Mouse (Mus musculus) frontal cortex, postnatal 14 days (tissue): ENCODE results near the gene Slc25a19.
"Not testable (repeated sequence)": the region's sequence is repeated elsewhere in the genome, so short reads cannot be mapped to it uniquely, and the experiment has no call there.

Experiments used
- DNase-seq, 2 experiments: peaks; one replicate each; pipeline ENCODE4 v3.0.0; 2022; ENCODE audit warnings: low spot score in 2 of 2

Gene Slc25a19

DNA sequence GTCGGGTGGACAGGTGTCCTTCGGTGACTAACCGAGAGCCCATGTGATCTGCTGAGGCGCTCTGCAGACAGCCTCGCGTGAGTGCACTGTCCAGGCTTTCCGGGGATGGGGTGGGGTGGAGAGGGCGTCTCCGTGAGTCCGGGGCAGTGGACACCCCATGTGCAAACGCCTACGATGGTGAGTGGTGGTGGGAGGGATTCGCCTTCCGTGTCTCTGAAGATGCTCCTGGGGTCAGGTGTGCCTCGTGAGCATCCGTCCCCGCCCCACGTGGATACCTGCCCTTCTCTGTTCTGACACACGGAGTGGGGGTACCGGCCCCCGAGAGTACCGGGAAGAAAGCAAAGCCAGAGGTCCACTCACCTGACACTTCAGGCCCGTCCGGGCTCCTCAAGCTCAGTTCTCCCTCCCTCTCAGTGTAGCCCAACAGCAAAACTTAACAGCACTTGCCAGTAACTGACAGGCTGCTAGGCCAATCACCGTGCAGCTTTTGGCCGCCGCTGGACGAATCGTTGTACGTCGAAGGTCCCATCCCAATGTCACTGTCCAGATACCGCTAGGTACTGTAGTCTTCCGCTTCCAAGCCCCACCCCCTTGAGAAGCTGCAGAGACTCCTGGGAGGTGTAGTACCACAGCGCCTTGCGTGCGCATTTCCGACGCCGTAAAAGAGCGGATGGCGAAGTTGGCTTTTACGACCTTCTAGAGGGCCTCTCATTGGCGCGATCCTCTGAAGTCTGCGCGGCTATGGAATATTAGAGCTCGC is at the start of gene Slc25a19:
Gene Slc25a19 (minus strand): TSS at position 591 of the 760 bp plus-strand sequence.
- peak; percentile 99 for DNase-seq

DNA sequence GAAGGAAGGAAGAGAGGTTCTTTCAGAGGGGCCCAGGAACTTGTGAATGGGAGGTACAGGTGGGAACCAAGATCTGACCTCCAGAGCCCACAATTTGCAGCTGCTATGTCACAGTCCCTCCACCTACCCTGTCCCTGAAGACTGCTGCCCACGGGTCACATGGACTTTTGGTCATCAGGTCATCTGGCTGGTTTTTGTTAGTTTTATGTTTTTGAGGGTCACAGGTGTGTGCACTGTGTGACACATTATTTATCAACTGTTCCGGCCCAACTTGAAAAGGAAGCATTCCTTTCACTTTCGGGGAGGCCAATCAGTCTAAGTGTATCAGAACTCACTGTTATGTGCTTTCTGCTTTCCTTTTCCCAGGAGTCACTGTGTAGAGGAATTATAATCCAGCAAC is 49.4 kb upstream of the Slc25a19 start:
- DNase-seq: no peak

DNA sequence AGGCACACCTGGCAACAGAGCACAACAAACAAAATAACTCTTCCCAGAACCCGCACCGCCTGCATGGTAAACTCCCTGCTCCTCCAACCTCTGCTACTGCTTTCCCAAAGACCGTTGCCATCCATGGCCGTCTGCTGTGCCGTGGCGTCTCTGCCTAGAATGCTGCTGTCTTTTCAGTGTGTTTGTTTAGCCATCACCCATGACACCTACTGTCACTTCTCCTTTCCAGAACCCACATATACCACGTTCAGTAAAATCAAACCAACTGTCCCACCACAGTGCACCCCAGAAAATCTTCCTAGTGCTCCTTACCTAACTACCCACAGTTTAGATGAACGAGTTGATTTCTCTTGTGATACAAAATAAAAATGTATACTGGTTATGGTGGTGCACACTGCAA is 48.6 kb upstream of the Slc25a19 start:
- DNase-seq: no peak

DNA sequence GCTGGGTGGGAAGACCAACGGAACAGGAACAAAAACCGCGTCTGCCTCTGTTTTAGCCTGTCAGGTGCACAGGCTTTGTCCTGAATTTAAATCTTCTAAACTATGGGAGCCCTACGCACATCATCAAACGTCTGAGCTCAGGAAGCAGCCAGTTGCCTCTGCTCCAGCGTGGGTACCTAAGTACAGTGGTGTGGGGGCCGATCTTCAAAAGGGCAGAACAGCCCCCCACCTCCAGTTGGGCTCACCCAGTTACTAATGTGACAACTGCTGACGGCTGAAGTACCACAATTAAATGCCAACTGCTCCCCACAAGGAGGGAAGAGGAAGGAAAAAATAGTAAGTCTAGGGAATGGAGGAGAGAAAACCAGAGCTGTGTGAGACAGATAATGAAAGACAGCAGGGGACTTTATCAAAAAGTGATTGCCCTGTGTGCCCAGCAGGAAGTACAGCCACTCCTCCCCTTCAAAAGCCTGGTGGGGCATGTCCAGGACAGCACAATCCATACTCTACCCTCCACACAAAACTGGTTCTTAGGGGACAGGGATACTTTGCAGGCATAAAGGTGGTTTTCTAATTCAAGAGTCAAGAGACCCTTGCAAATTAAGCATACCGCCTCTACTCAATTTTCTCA is 46.3 kb upstream of the Slc25a19 start:
- DNase-seq: peak in 1 of 2 experiments; percentile 23

DNA sequence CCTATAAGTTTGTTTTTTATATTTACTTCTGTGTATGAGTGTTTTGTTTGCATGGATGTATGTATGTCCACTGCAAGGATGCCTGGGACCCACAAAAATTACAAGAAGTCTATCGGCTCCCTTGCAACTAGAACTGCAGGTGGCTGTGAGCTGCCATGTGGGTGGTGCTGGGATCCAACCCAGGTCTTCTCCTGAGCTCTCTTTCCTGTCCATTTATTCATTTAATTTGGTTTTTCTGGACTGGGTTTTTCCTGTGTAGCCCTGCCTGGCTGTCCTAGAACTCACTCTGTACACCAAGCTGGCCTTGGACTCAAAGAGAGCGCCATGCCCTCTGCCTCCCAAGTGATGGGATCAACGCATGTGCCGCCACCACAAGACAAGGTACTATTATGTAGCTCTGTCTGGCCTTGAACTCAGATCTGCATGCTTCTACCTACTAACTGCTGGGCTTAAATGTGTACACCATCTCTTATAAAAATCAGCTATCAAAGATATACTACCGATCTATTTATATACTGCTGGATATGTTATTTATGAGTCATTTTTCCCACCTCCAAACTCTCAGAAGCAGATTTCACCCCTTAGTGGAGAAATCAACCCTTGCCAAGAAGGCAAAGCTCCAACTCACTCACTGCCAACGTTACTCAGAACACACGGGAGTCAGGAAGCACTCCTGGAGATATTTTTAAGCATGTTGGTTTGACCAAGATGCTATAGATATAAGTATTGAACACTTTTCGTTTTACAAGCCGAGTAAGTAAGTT is 45.6 kb upstream of the Slc25a19 start:
- DNase-seq: no peak

DNA sequence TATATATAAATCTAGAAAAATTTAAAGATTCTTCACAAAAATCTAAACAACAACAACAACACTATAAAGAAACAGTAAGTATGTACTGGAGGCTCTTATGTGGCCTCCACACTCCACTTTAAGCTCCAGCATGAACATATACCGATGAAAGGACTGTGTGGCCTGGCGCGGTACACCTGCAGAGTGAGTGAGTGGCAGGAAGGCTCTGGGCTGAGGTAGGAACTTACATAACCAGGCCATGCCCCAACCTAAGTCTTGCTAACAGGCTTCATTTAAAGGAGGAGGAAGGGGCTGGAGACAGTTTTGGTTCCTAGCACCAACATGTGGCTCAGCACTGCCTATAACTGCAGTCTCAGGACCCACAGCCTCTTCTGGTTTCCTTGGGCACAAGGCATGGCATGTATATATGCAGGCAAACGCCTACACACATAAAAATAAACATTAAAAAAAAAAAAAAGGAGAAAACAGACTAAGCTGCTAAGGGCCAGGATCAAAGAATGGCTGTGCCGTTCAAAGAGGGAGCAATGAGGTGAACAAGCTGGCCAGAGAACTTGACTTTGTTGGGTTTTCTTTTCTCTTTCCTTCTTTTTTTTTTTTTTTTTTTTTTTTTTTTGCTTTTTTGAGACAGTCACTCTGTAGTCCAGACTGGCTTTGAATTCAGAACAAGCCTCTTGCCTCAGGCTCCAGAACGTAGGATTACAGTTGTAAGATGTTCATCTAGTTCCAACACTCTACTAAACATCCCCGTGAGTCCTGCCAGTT is 44.3 kb upstream of the Slc25a19 start:
- no peak for DNase-seq

DNA sequence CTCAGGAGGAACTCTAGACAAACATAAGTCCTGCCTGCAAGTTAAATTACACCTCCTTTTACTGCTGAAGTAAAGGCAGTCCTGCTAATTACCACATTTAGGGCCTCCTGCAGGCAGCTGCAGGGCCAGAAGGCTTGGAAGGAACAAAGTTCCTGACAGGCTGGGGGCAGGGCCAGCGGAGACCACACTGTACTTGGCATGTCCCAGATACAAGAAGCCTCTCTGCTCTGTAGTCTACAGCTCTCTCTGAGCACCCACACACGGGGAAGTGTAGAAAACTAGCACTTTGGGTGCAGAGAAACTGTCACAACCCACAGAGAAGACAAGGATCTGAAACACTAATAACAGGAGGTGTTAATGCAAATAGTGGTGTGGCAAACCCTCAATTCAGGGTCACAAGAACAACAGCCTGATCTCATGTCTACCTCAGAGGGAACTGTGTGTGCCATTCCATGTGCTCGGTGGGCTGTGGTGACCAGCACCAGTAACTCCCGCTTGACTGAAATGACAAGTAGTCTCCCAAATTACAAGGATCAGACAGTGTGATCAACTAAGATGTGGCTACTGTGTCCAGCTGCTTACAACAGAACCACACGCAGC is 42.5 kb upstream of the Slc25a19 start:
- DNase-seq: peak in 1 of 2 experiments; percentile 33

DNA sequence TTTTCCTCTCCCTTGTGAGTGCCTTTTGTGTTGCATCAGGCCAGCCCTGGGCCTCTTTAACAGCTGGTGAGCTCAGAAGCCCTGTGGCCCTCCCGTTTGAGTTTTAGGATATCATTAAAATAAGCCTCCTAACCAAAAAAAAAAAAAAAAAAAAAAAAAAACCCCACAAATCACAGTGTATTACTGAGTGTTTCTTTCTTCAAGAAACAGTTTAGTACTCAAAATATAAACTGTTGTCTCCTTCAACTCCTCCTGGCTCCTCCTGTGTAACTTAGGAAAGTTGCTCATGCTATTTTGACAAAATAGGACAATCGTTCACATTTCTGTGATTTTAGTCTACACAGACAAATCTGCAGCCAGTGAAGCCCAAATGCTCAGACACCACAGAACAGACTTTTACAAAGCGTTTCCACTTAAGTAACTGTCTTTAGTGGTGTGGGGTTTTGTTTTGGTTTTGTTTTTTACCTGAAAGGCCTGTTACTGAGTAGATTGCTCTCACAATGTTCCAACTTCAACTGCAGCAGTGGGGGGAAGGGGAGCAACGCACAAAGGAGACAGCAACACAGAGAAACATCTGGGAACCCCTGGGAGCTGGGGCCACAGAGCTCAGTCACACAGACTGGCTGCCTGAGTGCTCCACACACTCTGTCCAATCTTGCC is 35.7 kb upstream of the Slc25a19 start:
- DNase-seq: no peak

DNA sequence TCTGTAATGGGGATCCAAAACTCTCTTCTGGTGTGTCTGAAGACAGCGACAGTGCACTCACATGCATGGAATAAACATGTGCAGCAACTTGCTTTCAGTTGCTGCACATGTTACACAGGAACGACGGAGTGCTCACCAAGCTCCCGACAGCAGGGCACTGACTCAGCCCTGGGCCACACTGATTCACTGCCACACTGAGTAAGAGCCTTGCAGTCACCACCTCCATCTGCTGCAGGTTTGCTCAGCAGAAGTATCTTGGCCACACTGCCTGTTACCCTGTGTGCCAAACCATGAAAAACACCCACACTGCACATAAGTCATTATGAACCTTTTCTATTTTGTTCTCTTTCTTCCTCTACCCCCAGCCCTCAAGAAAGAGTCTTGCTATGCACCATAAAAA is 32.3 kb upstream of the Slc25a19 start:
- no peak for DNase-seq

DNA sequence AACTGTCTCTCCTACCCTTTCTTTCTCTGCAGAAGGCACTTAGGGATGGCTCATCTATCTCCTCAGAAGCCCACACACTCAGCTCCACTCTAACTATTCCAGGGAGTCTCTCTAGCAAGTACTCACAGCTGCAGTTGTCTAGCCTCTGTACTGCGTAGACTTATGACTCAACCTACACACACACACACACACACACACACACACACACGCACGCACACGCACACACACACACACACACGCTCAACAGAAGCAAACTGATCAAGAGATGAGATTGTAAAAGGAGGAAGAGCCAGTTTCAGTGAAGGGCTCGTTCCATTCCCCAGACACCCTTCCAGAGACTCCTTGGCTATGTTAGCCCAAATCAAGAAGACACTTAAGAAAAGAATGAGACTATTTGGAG is 30.4 kb upstream of the Slc25a19 start:
- DNase-seq: no peak

DNA sequence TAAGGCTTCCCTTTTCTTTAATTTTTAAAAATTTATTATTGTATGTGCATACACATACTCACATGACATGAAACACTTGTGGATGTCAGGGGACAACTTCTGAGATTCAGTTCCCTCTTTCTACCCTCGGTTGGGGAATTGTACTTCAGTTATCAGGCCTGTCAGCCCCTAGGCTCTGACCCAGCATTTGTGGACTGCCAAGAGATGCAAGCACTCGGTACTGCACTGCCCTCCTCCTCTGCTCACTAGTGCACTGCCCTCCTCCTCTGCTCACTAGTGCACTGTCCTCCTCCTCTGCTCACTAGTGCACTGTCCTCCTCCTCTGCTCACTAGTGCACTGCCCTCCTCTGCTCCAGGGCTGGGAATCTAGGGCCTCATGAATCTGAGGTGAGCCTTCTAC is 26.0 kb upstream of the Slc25a19 start:
- no peak for DNase-seq

DNA sequence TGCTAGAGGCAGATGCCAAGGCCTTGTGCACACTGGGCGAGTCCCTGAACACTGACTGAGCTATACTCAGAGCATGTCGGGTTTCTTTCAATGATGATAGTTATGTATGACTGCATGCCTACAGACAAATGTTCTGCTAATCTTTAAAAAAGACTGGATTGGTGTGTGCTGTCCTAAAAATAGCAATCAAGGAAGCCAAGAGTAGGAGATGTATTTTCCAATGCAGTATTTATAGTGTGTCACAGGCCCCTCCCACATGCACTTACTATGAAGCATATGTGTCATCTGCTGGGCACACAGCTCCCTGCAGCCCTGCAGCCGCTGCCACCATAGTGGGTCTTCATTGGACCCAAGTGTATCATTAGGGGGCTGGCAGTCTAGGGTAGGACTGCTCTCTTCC is 25.1 kb upstream of the Slc25a19 start:
- no peak for DNase-seq

DNA sequence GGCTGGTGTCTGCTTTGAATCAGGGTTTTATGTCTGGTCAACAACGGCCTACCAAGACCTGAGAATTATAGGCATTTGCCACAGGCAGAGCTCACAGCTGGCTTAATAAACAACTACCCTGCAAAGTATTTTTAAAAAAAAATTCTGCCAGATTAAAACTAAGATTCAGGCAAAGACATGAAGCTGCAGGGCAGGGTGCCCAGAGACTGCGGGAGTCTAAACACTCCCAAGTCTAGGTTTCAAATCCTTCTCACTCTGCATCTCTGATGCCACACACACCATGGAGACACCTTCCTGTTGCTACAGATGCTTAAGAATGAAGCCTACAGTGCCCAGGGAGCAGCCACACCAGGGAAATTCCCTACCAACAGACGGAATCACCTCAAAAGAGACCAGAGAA is 23.6 kb upstream of the Slc25a19 start:
- no peak for DNase-seq

DNA sequence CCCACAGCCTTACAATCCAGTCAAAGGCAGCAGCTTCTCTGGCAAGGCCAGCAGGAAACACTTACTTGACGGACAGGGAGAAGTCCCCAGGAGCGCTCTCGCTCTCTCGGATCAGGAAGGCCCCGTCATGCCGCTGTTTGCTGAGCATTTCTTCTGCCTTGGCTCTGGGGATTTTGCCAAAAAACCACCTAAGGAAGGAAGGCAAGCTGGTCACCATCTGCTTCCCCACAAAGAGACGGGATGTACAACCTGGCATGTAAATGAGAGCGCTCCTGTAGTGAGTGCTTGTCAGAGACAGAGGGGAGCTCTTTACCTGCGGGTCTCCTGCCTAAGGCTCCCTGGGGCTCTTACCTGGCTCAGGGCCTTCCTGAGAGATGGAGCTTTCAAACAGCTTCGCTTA is 21.6 kb upstream of the Slc25a19 start:
- DNase-seq: no peak

DNA sequence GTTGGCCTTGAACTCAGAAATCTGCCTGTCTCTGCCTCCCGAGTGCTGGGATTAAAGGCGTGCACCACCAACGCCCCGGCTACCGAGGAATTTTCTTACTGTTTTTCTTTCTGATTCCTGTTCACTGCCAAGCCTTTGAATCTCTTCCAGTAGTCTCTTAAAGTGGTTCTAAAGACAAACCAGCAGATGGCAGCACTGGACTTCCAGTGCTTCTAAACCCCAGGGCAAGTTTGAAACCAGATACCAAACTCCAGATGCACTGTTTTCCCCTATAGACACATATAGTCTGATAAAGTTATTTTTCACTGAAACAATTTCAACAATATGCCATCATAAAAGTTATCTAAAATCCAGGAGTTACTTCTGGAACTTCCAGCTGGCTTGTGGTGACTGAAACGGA is 19.4 kb upstream of the Slc25a19 start:
- DNase-seq: no peak

DNA sequence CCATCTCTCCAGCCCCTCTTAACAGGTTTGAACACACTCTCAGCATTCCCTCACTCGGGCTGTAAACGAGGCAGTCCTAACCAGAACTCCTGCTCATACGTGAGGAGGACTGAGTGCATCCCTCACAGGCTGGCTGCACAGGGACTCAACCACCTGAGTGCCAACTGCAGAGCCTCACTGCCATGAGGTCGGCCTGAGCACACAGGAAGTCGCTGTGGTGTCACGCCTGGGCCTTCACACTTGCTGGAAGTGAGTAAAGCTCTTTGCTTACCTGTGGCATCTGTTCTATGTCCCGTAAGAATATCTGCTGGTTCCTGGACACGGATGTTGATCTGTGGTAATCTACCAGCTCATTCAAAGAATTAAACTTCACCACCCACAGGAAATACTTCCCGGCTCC is 18.3 kb upstream of the Slc25a19 start:
- no peak for DNase-seq

DNA sequence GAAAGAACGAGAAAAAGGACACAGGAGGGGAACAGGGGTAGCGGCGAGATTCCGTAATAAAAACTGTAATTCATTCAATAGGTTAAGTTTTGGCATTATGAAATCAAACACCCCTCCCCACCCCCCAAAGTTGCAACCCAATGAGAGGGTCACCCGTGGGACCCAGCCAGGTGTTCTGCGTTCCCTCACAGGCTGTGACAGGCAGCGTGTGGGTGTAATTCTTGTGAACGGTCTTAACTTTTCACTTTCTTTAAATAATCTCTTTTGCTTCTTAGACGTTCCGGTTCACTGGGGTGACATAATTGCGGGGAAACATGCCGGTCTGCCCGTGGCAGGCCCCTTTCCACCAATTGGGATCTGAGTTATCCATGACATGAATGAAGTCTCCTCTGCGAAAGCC is 17.4 kb upstream of the Slc25a19 start:
- not testable (repeated sequence) for DNase-seq

DNA sequence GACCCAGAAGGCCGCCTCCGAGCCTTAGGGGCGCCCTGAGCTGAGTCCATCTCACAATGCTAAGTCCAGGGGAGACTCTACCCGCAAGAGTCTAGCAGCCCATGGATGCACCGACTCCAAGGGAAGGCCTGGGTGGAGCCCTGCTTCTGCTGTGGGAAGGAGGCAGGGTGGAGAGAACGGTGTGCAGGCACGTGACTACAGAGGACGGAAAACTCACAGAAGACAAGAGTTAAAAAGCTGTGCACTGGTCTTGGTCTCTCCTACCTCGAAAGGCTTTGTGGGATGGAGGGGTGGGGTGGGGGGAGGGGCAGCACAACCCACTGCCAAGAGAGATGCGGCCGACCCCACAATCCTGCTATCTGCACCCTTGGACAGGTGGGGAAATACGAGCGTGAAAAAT is 16.2 kb upstream of the Slc25a19 start:
- no peak for DNase-seq

DNA sequence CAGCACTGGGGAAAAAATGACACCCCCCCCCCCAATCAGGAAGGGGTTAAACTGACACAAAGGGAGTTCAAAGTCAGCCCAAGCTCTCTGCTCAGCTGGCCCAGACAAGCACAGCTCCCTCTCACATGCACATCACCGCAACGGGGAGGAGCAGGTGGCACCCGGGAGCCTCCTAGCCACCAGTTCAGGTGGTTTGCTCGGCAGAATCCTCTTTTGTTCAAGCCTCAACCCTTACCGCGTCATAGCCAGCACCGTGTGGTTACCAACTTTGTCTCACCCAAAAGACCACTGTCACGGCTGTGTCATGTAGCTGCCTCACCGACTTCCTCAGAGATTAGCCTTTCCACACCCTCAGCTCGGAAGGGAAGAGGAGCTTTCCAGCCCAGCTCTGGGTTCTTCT is 15.2 kb upstream of the Slc25a19 start:
- DNase-seq: no peak

DNA sequence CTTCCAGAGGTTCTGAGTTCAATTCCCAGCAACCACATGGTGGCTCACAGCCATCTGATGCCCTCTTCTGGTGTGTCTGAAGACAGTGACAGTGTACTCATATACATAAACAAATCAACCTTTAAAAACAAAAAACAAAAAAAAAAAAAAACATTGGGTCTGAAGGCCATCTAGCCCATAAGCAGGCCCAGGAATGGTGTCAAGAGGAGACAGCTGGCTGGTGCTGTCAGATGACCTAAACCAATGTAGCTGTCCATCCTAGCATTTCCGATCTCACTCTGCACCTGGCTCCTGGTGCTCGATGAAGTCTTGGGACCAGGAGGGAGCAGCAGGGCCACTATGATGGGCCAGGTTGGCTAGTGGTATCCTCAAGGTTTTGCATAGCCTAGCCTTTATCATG is 14.6 kb upstream of the Slc25a19 start:
- DNase-seq: no peak

DNA sequence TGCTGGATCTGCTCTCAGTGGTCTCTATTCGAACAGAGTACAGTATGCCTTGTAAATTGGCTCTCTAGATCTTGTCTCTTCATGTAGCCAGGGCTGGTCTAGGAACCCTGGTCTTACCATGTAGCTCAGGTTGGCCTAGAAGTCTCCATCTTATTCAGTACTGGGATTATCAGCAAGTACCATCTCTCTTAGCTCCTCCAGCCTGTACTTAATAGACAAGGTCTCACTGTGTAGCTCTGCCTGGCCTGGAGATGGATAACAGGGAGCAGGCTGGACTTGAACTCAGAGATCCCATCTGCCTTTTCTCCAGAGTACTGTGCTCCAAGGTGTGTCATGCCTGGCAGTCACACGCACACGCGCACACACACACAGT is 13.6 kb upstream of the Slc25a19 start:
- DNase-seq: no peak
